Mouse (Mus musculus) layer of hippocampus, postnatal 10 days (tissue): ENCODE measurements around the gene Zbed4. TPM values are rescaled to one million over a fixed set of nuclear protein-coding genes. Genes with fewer than 3 reads are reported as not detected.
"Not testable (repeated sequence)": the region's sequence is repeated elsewhere in the genome, so short reads cannot be mapped to it uniquely, and the experiment has no call there.

Experiments
- DNase-seq, 2 experiments: peaks; one replicate each; pipeline ENCODE4 v3.0.0; 2021; ENCODE audit warnings: low spot score in 2 of 2
- long read RNA-seq: library from polyadenylated mRNA; stranded (forward); transcript quantifications from one replicate; pipeline ENCODE4 v2.0.0, GENCODE M21; 2023
- total RNA-seq, 2 experiments: library from RNA; stranded (reverse); gene quantifications; 2 replicates each; pipeline ENCODE4 v1.2.3; 2021

The Zbed4 gene
- 10 to 100 TPM; 14.6 to 17.2 TPM for total RNA-seq
- long read RNA-seq, partial matches to known transcripts: 0 of 11 reads
- long read RNA-seq, other reads (novel, unspliced or antisense): 11 of 11 reads

- peak; percentile 50 to 59 for DNase-seq
Observed at GRCm38 (mm10) chr15:88751564-88752402, at the start of gene Zbed4. Gene Zbed4, plus strand, starts transcription at chr15:88751660.

- no peak for DNase-seq
Observed at GRCm38 (mm10) chr15:88702501-88702900, 49.0 kb upstream of the Zbed4 start.

GRCm38 (mm10) chr15:88704284-88704683, 47.2 kb upstream of the Zbed4 start:
- no peak for DNase-seq

- DNase-seq: no peak
Observed at GRCm38 (mm10) chr15:88706320-88706719, 45.1 kb upstream of the Zbed4 start.

- DNase-seq: not testable (repeated sequence)
Observed at GRCm38 (mm10) chr15:88706987-88707386, 44.5 kb upstream of the Zbed4 start.

GRCm38 (mm10) chr15:88708204-88708603, 43.3 kb upstream of the Zbed4 start:
- no peak for DNase-seq

- DNase-seq: no peak
Observed at GRCm38 (mm10) chr15:88708657-88709511, 42.6 kb upstream of the Zbed4 start.

- DNase-seq: no peak
Observed at GRCm38 (mm10) chr15:88709878-88710277, 41.6 kb upstream of the Zbed4 start.

- DNase-seq: no peak
Observed at GRCm38 (mm10) chr15:88712501-88712900, 39.0 kb upstream of the Zbed4 start.

- no peak for DNase-seq
Observed at GRCm38 (mm10) chr15:88714021-88714589, 37.4 kb upstream of the Zbed4 start.

GRCm38 (mm10) chr15:88716350-88716749, 35.1 kb upstream of the Zbed4 start:
- DNase-seq: peak; percentile 47 to 63

GRCm38 (mm10) chr15:88717239-88717638, 34.2 kb upstream of the Zbed4 start:
- peak in 1 of 2 experiments; percentile 19 for DNase-seq

GRCm38 (mm10) chr15:88723205-88723604, 28.3 kb upstream of the Zbed4 start:
- no peak for DNase-seq

- DNase-seq: no peak
Observed at GRCm38 (mm10) chr15:88724311-88724710, 27.1 kb upstream of the Zbed4 start.

- DNase-seq: no peak
Observed at GRCm38 (mm10) chr15:88725036-88725435, 26.4 kb upstream of the Zbed4 start.

- DNase-seq: no peak
Observed at GRCm38 (mm10) chr15:88727204-88727603, 24.3 kb upstream of the Zbed4 start.

- no peak for DNase-seq
Observed at GRCm38 (mm10) chr15:88730717-88731116, 20.7 kb upstream of the Zbed4 start.

GRCm38 (mm10) chr15:88732405-88733020, 18.9 kb upstream of the Zbed4 start:
- DNase-seq: no peak

GRCm38 (mm10) chr15:88733041-88733751, 18.3 kb upstream of the Zbed4 start:
- peak; percentile 45 to 71 for DNase-seq

- DNase-seq: peak; percentile 77 to 87
Observed at GRCm38 (mm10) chr15:88733834-88734571, 17.5 kb upstream of the Zbed4 start, which contains the start of gene Brd1. Gene Brd1, minus strand, starts transcription at chr15:88734233.
